Mouse (Mus musculus) megakaryocyte, embryonic 14.5 days (primary cell): Measurements from ENCODE around the gene 4930522H14Rik.

Experiments
- FLI1 ChIP-seq: IDR thresholded peaks from 2 replicates; pipeline ENCODE4 v1.6.1; 2012; ENCODE audit warnings: low read length, inconsistent platforms, mixed read lengths
- GATA1 ChIP-seq: IDR thresholded peaks from 3 replicates; pipeline ENCODE4 v1.6.1; 2012; ENCODE audit warnings: mixed read lengths, low read length, inconsistent platforms, borderline replicate concordance

DNA sequence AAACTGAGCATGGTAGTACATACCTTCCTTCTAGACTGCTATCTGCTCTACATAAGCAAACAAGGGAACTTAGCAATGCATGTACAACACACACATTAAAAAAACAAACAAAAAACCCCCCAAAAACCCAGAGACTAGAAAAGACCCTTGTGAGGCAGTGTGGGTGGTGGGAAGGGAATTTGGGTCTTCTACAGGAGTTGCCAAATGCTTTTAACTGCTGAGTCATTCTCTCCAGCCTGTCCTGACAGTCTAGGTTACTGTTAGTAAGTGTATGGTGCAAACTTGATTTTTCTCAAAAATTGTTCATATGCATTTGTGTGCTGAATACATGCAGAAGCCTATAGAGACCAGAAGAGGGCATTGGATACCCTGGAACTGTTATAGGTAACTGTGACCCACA lies 59.5 kb downstream of the 4930522H14Rik start:
- TF ChIP-seq GATA1 (no peak), FLI1 (no peak)
